Mouse (Mus musculus): ENCODE measurements around the gene Gm7544. TPM values are rescaled to one million over a fixed set of nuclear protein-coding genes. Genes with fewer than 3 reads are reported as not detected.
"Not testable (repeated sequence)": the region's sequence is repeated elsewhere in the genome, so short reads cannot be mapped to it uniquely, and the experiment has no call there.

The Gm7544 gene
- polyA plus RNA-seq, 1 experiment from 2014 or later: 2.2 TPM

- H3K4me3 ChIP-seq (replicated peaks); H3K4me2 ChIP-seq (replicated peaks); ATAC-seq (ENCODE audit: insufficient number of reproducible peaks, low FRiP score, low TSS enrichment, low read depth); H3K4me1 ChIP-seq; H3K36me3 ChIP-seq; H3K27ac ChIP-seq (replicated peaks); H3K27me3 ChIP-seq; H3K9me3 ChIP-seq (replicated peaks); H3K9ac ChIP-seq: not testable (repeated sequence)
- 82% methylated on average over 5 of the region's 5 CpGs for WGBS
Measured at GRCm38 (mm10) chr1:82913434-82913833, 42.4 kb downstream of the Gm7544 start.

- no peaks in the 10 kb centered on the region for H3K4me1 ChIP-seq
- H3K27me3 ChIP-seq: no peaks in the 10 kb centered on the region
- no peak within 1 kb of the TSS for H3K4me3 ChIP-seq (replicated peaks)
- no peak within 1 kb of the TSS for H3K4me2 ChIP-seq (replicated peaks)
- H3K9ac ChIP-seq: no peak within 1 kb of the TSS
- H3K36me3 ChIP-seq: no peaks in the 10 kb centered on the region
- 81% methylated on average over 3 of the region's 3 CpGs for WGBS
- ATAC-seq (ENCODE audit: insufficient number of reproducible peaks, low FRiP score, low TSS enrichment, low read depth): no peak
- no peaks in the 10 kb centered on the region for H3K9me3 ChIP-seq (replicated peaks)
- H3K27ac ChIP-seq (replicated peaks): no peak within 1 kb of the TSS
Measured at GRCm38 (mm10) chr1:82913025-82913424, 42.8 kb downstream of the Gm7544 start, which contains the start of gene A030005L19Rik. Gene A030005L19Rik, plus strand, starts transcription at chr1:82913325.

GRCm38 (mm10) chr1:82905886-82906285 is 49.9 kb downstream of the Gm7544 start:
- Histone ChIP-seq H3K4me1 (no peaks in the 10 kb centered on the region), H3K36me3 (peaks cover 14% of the 10 kb centered on the region), H3K27me3 (no peaks in the 10 kb centered on the region), H3K9ac (no peak overlapping the region), H3K4me2 (replicated peaks) (no peak overlapping the region), H3K27ac (replicated peaks) (no peak overlapping the region), H3K4me3 (replicated peaks) (no peak overlapping the region), H3K9me3 (replicated peaks) (no peaks in the 10 kb centered on the region)
- no peak for ATAC-seq (ENCODE audit: insufficient number of reproducible peaks, low FRiP score, low TSS enrichment, low read depth)
- 72% methylated on average over 3 of the region's 3 CpGs for WGBS

Other genes with a start within 250 kb of the Gm7544 start
- gene Mff, start 231.1 kb downstream of the Gm7544 start, polyA plus RNA-seq (2015; fragmentation: Nextera tagmentation; extraction: Ambion mirVana): 186 and 200 TPM in 2 replicates
- gene Tm4sf20, start 187.6 kb downstream of the Gm7544 start, polyA plus RNA-seq (2015; fragmentation: Nextera tagmentation; extraction: Ambion mirVana): 0.21 TPM in 1 of 2 replicates, not detected in the other
- 0.77 and 1.9 TPM in 2 replicates for gene Gm47791, start 184.8 kb downstream of the Gm7544 start, polyA plus RNA-seq (2015; fragmentation: Nextera tagmentation; extraction: Ambion mirVana)
- 26.1 and 27.7 TPM in 2 replicates for gene Agfg1, start 116.5 kb downstream of the Gm7544 start, polyA plus RNA-seq (2015; fragmentation: Nextera tagmentation; extraction: Ambion mirVana)
- 2.4 and 2.5 TPM in 2 replicates for gene A030005L19Rik, start 42.7 kb downstream of the Gm7544 start, polyA plus RNA-seq (2015; fragmentation: Nextera tagmentation; extraction: Ambion mirVana)
- gene A030014E15Rik, start 31.1 kb downstream of the Gm7544 start, polyA plus RNA-seq (2015; fragmentation: Nextera tagmentation; extraction: Ambion mirVana): 1.5 and 2.2 TPM in 2 replicates
- 1.5 and 1.7 TPM in 2 replicates for gene Gm6217, start 24.6 kb downstream of the Gm7544 start, polyA plus RNA-seq (2015; fragmentation: Nextera tagmentation; extraction: Ambion mirVana)
- 2.0 and 2.5 TPM in 2 replicates for gene A030003K21Rik, start 12.6 kb downstream of the Gm7544 start, polyA plus RNA-seq (2015; fragmentation: Nextera tagmentation; extraction: Ambion mirVana)
- 1.7 and 2.2 TPM in 2 replicates for gene Gm47955, start 4.3 kb upstream of the Gm7544 start, polyA plus RNA-seq (2015; fragmentation: Nextera tagmentation; extraction: Ambion mirVana)
- gene Gm47959, start 44.5 kb upstream of the Gm7544 start, polyA plus RNA-seq (2015; fragmentation: Nextera tagmentation; extraction: Ambion mirVana): 1.7 and 2.1 TPM in 2 replicates
- gene Slc19a3, start 82.4 kb upstream of the Gm7544 start, polyA plus RNA-seq (2015; fragmentation: Nextera tagmentation; extraction: Ambion mirVana): 0.33 and 0.36 TPM in 2 replicates
- 2.9 and 4.1 TPM in 2 replicates for gene Krtap28-10, start 86.5 kb upstream of the Gm7544 start, polyA plus RNA-seq (2015; fragmentation: Nextera tagmentation; extraction: Ambion mirVana)
- gene Gm47969, start 88.9 kb upstream of the Gm7544 start, polyA plus RNA-seq (2015; fragmentation: Nextera tagmentation; extraction: Ambion mirVana): 2.1 and 3.5 TPM in 2 replicates
- 2.3 and 3.2 TPM in 2 replicates for gene A030005K14Rik, start 103.4 kb upstream of the Gm7544 start, polyA plus RNA-seq (2015; fragmentation: Nextera tagmentation; extraction: Ambion mirVana)
- 2.9 and 4.5 TPM in 2 replicates for gene Krtap28-13, start 104.9 kb upstream of the Gm7544 start, polyA plus RNA-seq (2015; fragmentation: Nextera tagmentation; extraction: Ambion mirVana)
- gene Ccl20, start 160.8 kb upstream of the Gm7544 start, polyA plus RNA-seq (2015; fragmentation: Nextera tagmentation; extraction: Ambion mirVana): 2.4 and 2.6 TPM in 2 replicates
- 0.49 and 1.5 TPM in 2 replicates for gene Daw1, start 203.7 kb upstream of the Gm7544 start, polyA plus RNA-seq (2015; fragmentation: Nextera tagmentation; extraction: Ambion mirVana)

Data from embryonic facial prominence, embryonic 15.5 days (tissue).